10 mouse cellular contexts compared by ENCODE assay signal in genomic region chr7:18962171-18962792, GRCm38 (mm10). TPM values are rescaled to one million over a fixed set of nuclear protein-coding genes. Genes with fewer than 3 reads are reported as not detected.
DNase-seq lines count a peak whose midpoint lies in the region; ATAC-seq lines count a peak whose summit lies in the region.
"Had no signal": no experiment of that assay in that cellular context is flagged by ENCODE, and none has a peak within 500 bp of the region (broad histone marks: within the 10 kb centered on the region; RNA-seq: fewer than 3 reads in every experiment).

No protein-coding gene starts in this region.

- no peak for ATAC-seq in kidney, embryonic 16.5 days (ENCODE audit: low FRiP score, low TSS enrichment)
- ATAC-seq in embryonic facial prominence, embryonic 14.5 days (ENCODE audit: low read depth): no peak
- no peak for ATAC-seq in limb, embryonic 11.5 days (ENCODE audit: insufficient number of reproducible peaks, low FRiP score, low TSS enrichment, low read depth)
- no peak for ATAC-seq in neural tube, embryonic 15.5 days (ENCODE audit: low FRiP score)

- H3K4me2 ChIP-seq in kidney, embryonic 16.5 days (replicated peaks; ENCODE audit: low read depth, low read length): peak overlapping the region; percentile 44
- H3K4me2 ChIP-seq in embryonic facial prominence, embryonic 14.5 days (ENCODE audit: low read depth, low read length): peak overlapping the region; percentile 15; the same call in 1 of the 2 replicates
- H3K4me2 ChIP-seq in limb, embryonic 11.5 days (ENCODE audit: low read depth, severe bottlenecking): no peak overlapping the region; the same call in 1 of the 2 replicates
- H3K4me2 ChIP-seq in neural tube, embryonic 15.5 days: peak overlapping the region; percentile 39

- H3K27me3 ChIP-seq in kidney, embryonic 16.5 days (ENCODE audit: insufficient read depth, low read length): peaks cover 82% of the 10 kb centered on the region
- peaks cover 88% of the 10 kb centered on the region for H3K27me3 ChIP-seq in embryonic facial prominence, embryonic 14.5 days (replicated peaks; ENCODE audit: control insufficient read depth, insufficient read depth, low read length)
- H3K27me3 ChIP-seq in limb, embryonic 11.5 days (ENCODE audit: control insufficient read depth, insufficient read depth, low read length): peaks cover 82% of the 10 kb centered on the region
- no peaks in the 10 kb centered on the region for H3K27me3 ChIP-seq in neural tube, embryonic 15.5 days (replicated peaks)

- H3K9ac ChIP-seq in kidney, embryonic 16.5 days (replicated peaks; ENCODE audit: low read length): no peak overlapping the region
- H3K9ac ChIP-seq in embryonic facial prominence, embryonic 14.5 days (ENCODE audit: low read depth, low read length): 0 out of 2 replicates have a peak overlapping the region, but pooled peaks have one; percentile 2
- H3K9ac ChIP-seq in limb, embryonic 11.5 days (ENCODE audit: low read length): no peak overlapping the region
- no peak overlapping the region for H3K9ac ChIP-seq in neural tube, embryonic 15.5 days (replicated peaks)

- DNase-seq in kidney, adult 8-10 months: no peak
- DNase-seq in embryonic facial prominence, embryonic 14.5 days (ENCODE audit: low spot score): no peak
- no peak for DNase-seq in limb, embryonic 11.5 days (ENCODE audit: low spot score)
- no peak for DNase-seq in frontal cortex, postnatal 10 days (ENCODE audit: low spot score in 2 of 2)
- no peak for DNase-seq in kidney, adult 11 months
- DNase-seq in kidney, postnatal 25 days: no peak
- DNase-seq: cerebellum, postnatal 14 days; thymus, adult 18-20 months had no signal

- WGBS in kidney, embryonic 16.5 days: 2% methylated on average over 17 of the region's 17 CpGs
- whole genome bisulfite sequencing in embryonic facial prominence, embryonic 14.5 days: under 1% methylated on average over 17 of the region's 17 CpGs
- 1% methylated on average over 17 of the region's 17 CpGs for WGBS in limb, embryonic 11.5 days
- 5% methylated on average over 17 of the region's 17 CpGs for WGBS in neural tube, embryonic 15.5 days

- H3K36me3 ChIP-seq in kidney, embryonic 16.5 days (ENCODE audit: insufficient read depth, low read length): no peaks in the 10 kb centered on the region
- H3K36me3 ChIP-seq in embryonic facial prominence, embryonic 14.5 days (ENCODE audit: control insufficient read depth, insufficient read depth, low read length): no peaks in the 10 kb centered on the region
- no peaks in the 10 kb centered on the region for H3K36me3 ChIP-seq in limb, embryonic 11.5 days (ENCODE audit: control insufficient read depth, insufficient read depth, low read length)
- 0 out of 2 replicates have a peak, but pooled peaks cover 3% of the 10 kb centered on the region for H3K36me3 ChIP-seq in neural tube, embryonic 15.5 days

- peak overlapping the region; percentile 8 for H3K4me3 ChIP-seq in kidney, embryonic 16.5 days (ENCODE audit: low read length)
- peak overlapping the region; percentile 15 for H3K4me3 ChIP-seq in embryonic facial prominence, embryonic 14.5 days (ENCODE audit: low read depth, low read length)
- peak overlapping the region; percentile 5; the same call in 1 of the 2 replicates for H3K4me3 ChIP-seq in limb, embryonic 11.5 days (ENCODE audit: low read depth, low read length)
- peak overlapping the region; percentile 4; the same call in 1 of the 2 replicates for H3K4me3 ChIP-seq in neural tube, embryonic 15.5 days (replicated peaks)

- H3K9me3 ChIP-seq in kidney, embryonic 16.5 days (ENCODE audit: low read length): no peaks in the 10 kb centered on the region
- no peaks in the 10 kb centered on the region for H3K9me3 ChIP-seq in embryonic facial prominence, embryonic 14.5 days (ENCODE audit: control insufficient read depth, low read length)
- no peaks in the 10 kb centered on the region for H3K9me3 ChIP-seq in limb, embryonic 11.5 days (ENCODE audit: control insufficient read depth, low read length)
- H3K9me3 ChIP-seq in neural tube, embryonic 15.5 days (replicated peaks): no peaks in the 10 kb centered on the region

- peaks cover 29% of the 10 kb centered on the region for H3K4me1 ChIP-seq in kidney, embryonic 16.5 days (ENCODE audit: insufficient read depth, low read length)
- H3K4me1 ChIP-seq in embryonic facial prominence, embryonic 14.5 days (ENCODE audit: control insufficient read depth, insufficient read depth, low read length): peaks cover 9% of the 10 kb centered on the region; the same call in 1 of the 2 replicates
- peaks cover 4% of the 10 kb centered on the region; the same call in 1 of the 2 replicates for H3K4me1 ChIP-seq in limb, embryonic 11.5 days (ENCODE audit: control insufficient read depth, insufficient read depth, low read length)
- H3K4me1 ChIP-seq in neural tube, embryonic 15.5 days: peaks cover 51% of the 10 kb centered on the region

- no peak overlapping the region for H3K27ac ChIP-seq in kidney, embryonic 16.5 days (ENCODE audit: low read length)
- H3K27ac ChIP-seq in embryonic facial prominence, embryonic 14.5 days (replicated peaks; ENCODE audit: low read depth, low read length): no peak overlapping the region
- H3K27ac ChIP-seq in limb, embryonic 11.5 days (replicated peaks; ENCODE audit: low read depth, low read length): no peak overlapping the region
- no peak overlapping the region for H3K27ac ChIP-seq in neural tube, embryonic 15.5 days (replicated peaks)

RNA-seq across cellular contexts. Expression of gene Nanos2, which starts 24.9 kb away (rescaled TPM):
- not detected in 2 replicates for polyA plus RNA-seq in kidney, embryonic 16.5 days (2015; fragmentation: Nextera tagmentation; extraction: Ambion mirVana)
- polyA plus RNA-seq in embryonic facial prominence, embryonic 14.5 days (2014; fragmentation: Nextera tagmentation; extraction: Ambion mirVana): not detected in 2 replicates
- not detected in 2 replicates for polyA plus RNA-seq in limb, embryonic 11.5 days (2014; fragmentation: Nextera tagmentation; extraction: Ambion mirVana)
- 0.84 and 0.93 TPM in 2 replicates for polyA plus RNA-seq in neural tube, embryonic 15.5 days (2015; fragmentation: Nextera tagmentation; extraction: Ambion mirVana)

RNA-seq across cellular contexts. Expression of gene Mypop, which starts 28.8 kb away (rescaled TPM):
- polyA plus RNA-seq in kidney, embryonic 16.5 days (2015; fragmentation: Nextera tagmentation; extraction: Ambion mirVana): 3.3 and 4.0 TPM in 2 replicates
- 4.0 and 4.2 TPM in 2 replicates for polyA plus RNA-seq in embryonic facial prominence, embryonic 14.5 days (2014; fragmentation: Nextera tagmentation; extraction: Ambion mirVana)
- polyA plus RNA-seq in limb, embryonic 11.5 days (2014; fragmentation: Nextera tagmentation; extraction: Ambion mirVana): 4.5 and 5.7 TPM in 2 replicates
- 7.6 and 8.0 TPM in 2 replicates for polyA plus RNA-seq in neural tube, embryonic 15.5 days (2015; fragmentation: Nextera tagmentation; extraction: Ambion mirVana)

RNA-seq across cellular contexts. Expression of gene Nova2, which starts 36.6 kb away (rescaled TPM):
- polyA plus RNA-seq in kidney, embryonic 16.5 days (2015; fragmentation: Nextera tagmentation; extraction: Ambion mirVana): 0.67 and 0.77 TPM in 2 replicates
- polyA plus RNA-seq in embryonic facial prominence, embryonic 14.5 days (2014; fragmentation: Nextera tagmentation; extraction: Ambion mirVana): 0.79 and 0.81 TPM in 2 replicates
- polyA plus RNA-seq in limb, embryonic 11.5 days (2014; fragmentation: Nextera tagmentation; extraction: Ambion mirVana): 0.29 and 0.33 TPM in 2 replicates
- 9.4 and 10.6 TPM in 2 replicates for polyA plus RNA-seq in neural tube, embryonic 15.5 days (2015; fragmentation: Nextera tagmentation; extraction: Ambion mirVana)

RNA-seq across cellular contexts. Expression of gene Irf2bp1, which starts 41.6 kb away (rescaled TPM):
- polyA plus RNA-seq in kidney, embryonic 16.5 days (2015; fragmentation: Nextera tagmentation; extraction: Ambion mirVana): 21.4 and 23.5 TPM in 2 replicates
- 26.6 and 27.4 TPM in 2 replicates for polyA plus RNA-seq in embryonic facial prominence, embryonic 14.5 days (2014; fragmentation: Nextera tagmentation; extraction: Ambion mirVana)
- polyA plus RNA-seq in limb, embryonic 11.5 days (2014; fragmentation: Nextera tagmentation; extraction: Ambion mirVana): 31.4 and 32.5 TPM in 2 replicates
- polyA plus RNA-seq in neural tube, embryonic 15.5 days (2015; fragmentation: Nextera tagmentation; extraction: Ambion mirVana): 28.4 and 28.6 TPM in 2 replicates

RNA-seq across cellular contexts. Expression of gene Ccdc61, which starts 52.1 kb away (rescaled TPM):
- polyA plus RNA-seq in kidney, embryonic 16.5 days (2015; fragmentation: Nextera tagmentation; extraction: Ambion mirVana): 30.8 and 31.7 TPM in 2 replicates
- 19.4 and 22.5 TPM in 2 replicates for polyA plus RNA-seq in embryonic facial prominence, embryonic 14.5 days (2014; fragmentation: Nextera tagmentation; extraction: Ambion mirVana)
- 22.5 and 23.4 TPM in 2 replicates for polyA plus RNA-seq in limb, embryonic 11.5 days (2014; fragmentation: Nextera tagmentation; extraction: Ambion mirVana)
- 29.9 and 31.9 TPM in 2 replicates for polyA plus RNA-seq in neural tube, embryonic 15.5 days (2015; fragmentation: Nextera tagmentation; extraction: Ambion mirVana)
